Mouse (Mus musculus) large intestine, adult 2 months (tissue): ENCODE data around the gene Tiam1. TPM values are rescaled to one million over a fixed set of nuclear protein-coding genes. Genes with fewer than 3 reads are reported as not detected.
"Not testable (repeated sequence)": the region's sequence is repeated elsewhere in the genome, so short reads cannot be mapped to it uniquely, and the experiment has no call there.

ENCODE experiments used
- DNase-seq: peaks from one replicate; pipeline ENCODE4 v3.0.0-alpha.2; 2012; ENCODE audit warnings: low read depth, low spot score
- WGBS: fragments of 180-500 bp; shearing (Covaris S2); methylation state at CpG from one replicate; pipeline ENCODE4 v1.1.7; 2018; 5-methylcytosine and 5-hydroxymethylcytosine counted together
- polyA plus RNA-seq: library from polyadenylated mRNA; depleted of rRNA; stranded (reverse); fragments of >200 nt; gene quantifications from 2 replicates; pipeline ENCODE4 v1.2.3, GENCODE M21; 2012

The Tiam1 gene
- polyA plus RNA-seq, 1 experiment, result 2.8 TPM

GRCm38 (mm10) chr16:90072651-90073050 lies 70.9 kb downstream of the Tiam1 start:
- WGBS, result 7% methylated on average over 15 of the region's 15 CpGs

GRCm38 (mm10) chr16:90071125-90071524 lies 72.4 kb downstream of the Tiam1 start:
- DNase-seq, result not testable (repeated sequence)

More at GRCm38 (mm10) chr16:90072651-90073050, 70.9 kb downstream of the Tiam1 start:
- DNase-seq, result no peak

- 91% methylated on average over 11 of the region's 11 CpGs for WGBS
- no peak for DNase-seq
Measured at GRCm38 (mm10) chr16:90070104-90070503, 73.5 kb downstream of the Tiam1 start.

GRCm38 (mm10) chr16:90069197-90069596 lies 74.4 kb downstream of the Tiam1 start:
- no peak for DNase-seq
- WGBS, result 82% methylated on average over 8 of the region's 8 CpGs

GRCm38 (mm10) chr16:90052905-90053519 lies 90.6 kb downstream of the Tiam1 start:
- 81% methylated on average over 14 of the region's 14 CpGs for WGBS
- no peak for DNase-seq

- DNase-seq, result no peak
- 66% methylated on average over 11 of the region's 11 CpGs for WGBS
Measured at GRCm38 (mm10) chr16:90052409-90052808, 91.2 kb downstream of the Tiam1 start.

GRCm38 (mm10) chr16:90051051-90051450 lies 92.5 kb downstream of the Tiam1 start:
- 88% methylated on average over 7 of the region's 7 CpGs for WGBS
- DNase-seq, result no peak

- 83% methylated on average over 6 of the region's 6 CpGs for whole genome bisulfite sequencing
- no peak for DNase-seq
Measured at GRCm38 (mm10) chr16:90047841-90048240, 95.7 kb downstream of the Tiam1 start.

GRCm38 (mm10) chr16:90046494-90047158 lies 96.9 kb downstream of the Tiam1 start:
- no peak for DNase-seq
- 65% methylated on average over 12 of the region's 12 CpGs for WGBS

GRCm38 (mm10) chr16:90045611-90046010 lies 98.0 kb downstream of the Tiam1 start:
- DNase-seq, result no peak
- 96% methylated on average over 8 of the region's 8 CpGs for WGBS

GRCm38 (mm10) chr16:90044004-90044754 lies 99.4 kb downstream of the Tiam1 start:
- 89% methylated on average over 21 of the region's 21 CpGs for WGBS
- DNase-seq, result no peak

GRCm38 (mm10) chr16:90042874-90043273 lies 100.7 kb downstream of the Tiam1 start:
- 82% methylated on average over 10 of the region's 10 CpGs for WGBS
- no peak for DNase-seq

GRCm38 (mm10) chr16:90042386-90042785 lies 101.2 kb downstream of the Tiam1 start:
- DNase-seq, result no peak
- WGBS, result 81% methylated on average over 10 of the region's 10 CpGs

GRCm38 (mm10) chr16:90040771-90041364 lies 102.7 kb downstream of the Tiam1 start:
- DNase-seq, result no peak
- WGBS, result 64% methylated on average over 8 of the region's 8 CpGs

GRCm38 (mm10) chr16:90035595-90036110 lies 107.9 kb downstream of the Tiam1 start:
- 95% methylated on average over 10 of the region's 10 CpGs for WGBS
- DNase-seq, result no peak

GRCm38 (mm10) chr16:90030355-90030754 lies 113.2 kb downstream of the Tiam1 start:
- WGBS, result 93% methylated on average over 14 of the region's 14 CpGs
- DNase-seq, result no peak

- WGBS, result 90% methylated on average over 3 of the region's 3 CpGs
- no peak for DNase-seq
Measured at GRCm38 (mm10) chr16:90027886-90028285, 115.7 kb downstream of the Tiam1 start.

- WGBS, result 90% methylated on average over 6 of the region's 6 CpGs
- no peak for DNase-seq
Measured at GRCm38 (mm10) chr16:90025526-90026172, 117.9 kb downstream of the Tiam1 start.

GRCm38 (mm10) chr16:90023665-90024010 lies 119.9 kb downstream of the Tiam1 start:
- DNase-seq, result no peak
- WGBS, result 84% methylated on average over 8 of the region's 8 CpGs
